Mouse (Mus musculus) heart, embryonic 10.5 days (tissue): ENCODE measurements around the gene Cldn11. TPM values are rescaled to one million over a fixed set of nuclear protein-coding genes. Genes with fewer than 3 reads are reported as not detected.

Experiments used
- DNase-seq: peaks from one replicate; pipeline ENCODE4 v3.0.0-alpha.2; 2017; ENCODE audit warnings: low spot score
- H3K27ac ChIP-seq: fragments of 300-500 bp; sonication (generic); 2 replicates; pipeline ENCODE4 v1.5.1; 2016; ENCODE audit warnings: mild to moderate bottlenecking
- H3K27me3 ChIP-seq: fragments of 300-500 bp; sonication (generic); 2 replicates; pipeline ENCODE4 v1.6.1; 2016; ENCODE audit warnings: mild to moderate bottlenecking; ENCODE audit not compliant: poor library complexity, insufficient read depth, severe bottlenecking
- H3K36me3 ChIP-seq: fragments of 300-500 bp; sonication (generic); 2 replicates; pipeline ENCODE4 v1.6.1; 2016; ENCODE audit warnings: mild to moderate bottlenecking, moderate library complexity
- H3K4me1 ChIP-seq: fragments of 300-500 bp; sonication (generic); 2 replicates; pipeline ENCODE4 v1.6.1; 2016; ENCODE audit warnings: mild to moderate bottlenecking
- H3K4me3 ChIP-seq: fragments of 300-500 bp; sonication (generic); 2 replicates; pipeline ENCODE4 v1.5.1; 2016; ENCODE audit warnings: mild to moderate bottlenecking, moderate library complexity
- H3K9me3 ChIP-seq: fragments of 300-500 bp; sonication (generic); 2 replicates; pipeline ENCODE4 v1.6.1; 2016; ENCODE audit warnings: mild to moderate bottlenecking, moderate library complexity
- WGBS: fragments of 180-500 bp; shearing (Covaris S2); methylation state at CpG from one replicate; pipeline ENCODE4 v1.1.7; 2016; 5-methylcytosine and 5-hydroxymethylcytosine counted together
- polyA plus RNA-seq: library from polyadenylated mRNA; unstranded; fragments of >200 nt; fragmentation: Nextera tagmentation; extraction: Ambion mirVana; gene quantifications from 2 replicates; pipeline ENCODE4 v1.2.1, GENCODE M21; 2016

Gene Cldn11
- 1.4 and 4.2 TPM in 2 replicates for polyA plus RNA-seq

GRCm38 (mm10) chr3:31149706-31150105, at the start of gene Cldn11:
Gene Cldn11, plus strand, starts transcription at chr3:31149920.
- no peaks in the 10 kb centered on the region for H3K9me3 ChIP-seq
- no peaks in the 10 kb centered on the region for H3K36me3 ChIP-seq
- 0% methylated on average over 33 of the region's 33 CpGs for WGBS
- DNase-seq, result peak; percentile 87
- H3K27me3 ChIP-seq, result peaks cover 48% of the 10 kb centered on the region
- peaks cover 10% of the 10 kb centered on the region for H3K4me1 ChIP-seq
- H3K4me3 ChIP-seq, result peak within 1 kb of the TSS; percentile 58
- no peak within 1 kb of the TSS for H3K27ac ChIP-seq

- Histone ChIP-seq H3K27me3 (no peaks in the 10 kb centered on the region), H3K4me3 (peak overlapping the region; percentile 18; the same call in 1 of the 2 replicates), H3K27ac (no peak overlapping the region), H3K9me3 (no peaks in the 10 kb centered on the region), H3K4me1 (peaks cover 27% of the 10 kb centered on the region), H3K36me3 (peaks cover 14% of the 10 kb centered on the region)
- 77% methylated on average over 5 of the region's 5 CpGs for WGBS
- DNase-seq, result no peak
Observed at GRCm38 (mm10) chr3:31100026-31100425, 49.7 kb upstream of the Cldn11 start.

- no peak for DNase-seq
- Histone ChIP-seq H3K9me3 (no peaks in the 10 kb centered on the region), H3K4me3 (no peak overlapping the region), H3K36me3 (peaks cover 14% of the 10 kb centered on the region), H3K27ac (no peak overlapping the region), H3K27me3 (no peaks in the 10 kb centered on the region), H3K4me1 (peaks cover 27% of the 10 kb centered on the region)
- WGBS, result 94% methylated on average over 3 of the region's 3 CpGs
Observed at GRCm38 (mm10) chr3:31100802-31101201, 48.9 kb upstream of the Cldn11 start.

GRCm38 (mm10) chr3:31104936-31105335, 44.8 kb upstream of the Cldn11 start:
- peaks cover 15% of the 10 kb centered on the region for H3K4me1 ChIP-seq
- no peak overlapping the region for H3K27ac ChIP-seq
- H3K27me3 ChIP-seq, result no peaks in the 10 kb centered on the region
- WGBS, result 73% methylated on average over 6 of the region's 6 CpGs
- no peaks in the 10 kb centered on the region for H3K9me3 ChIP-seq
- no peaks in the 10 kb centered on the region; the same call in 1 of the 2 replicates for H3K36me3 ChIP-seq
- no peak overlapping the region for H3K4me3 ChIP-seq
- no peak for DNase-seq

- no peaks in the 10 kb centered on the region for H3K27me3 ChIP-seq
- 89% methylated on average over 6 of the region's 6 CpGs for WGBS
- no peak overlapping the region for H3K27ac ChIP-seq
- peaks cover 11% of the 10 kb centered on the region; the same call in 1 of the 2 replicates for H3K4me1 ChIP-seq
- no peak for DNase-seq
- no peaks in the 10 kb centered on the region for H3K36me3 ChIP-seq
- no peaks in the 10 kb centered on the region for H3K9me3 ChIP-seq
- no peak overlapping the region for H3K4me3 ChIP-seq
Observed at GRCm38 (mm10) chr3:31106597-31106996, 43.1 kb upstream of the Cldn11 start.

GRCm38 (mm10) chr3:31107674-31108073, 42.0 kb upstream of the Cldn11 start:
- Histone ChIP-seq H3K27ac (no peak overlapping the region), H3K4me3 (no peak overlapping the region), H3K9me3 (no peaks in the 10 kb centered on the region), H3K36me3 (0 out of 2 replicates have a peak, but pooled peaks cover under 1% of the 10 kb centered on the region), H3K27me3 (no peaks in the 10 kb centered on the region), H3K4me1 (peaks cover 10% of the 10 kb centered on the region; the same call in 1 of the 2 replicates)
- DNase-seq, result no peak
- 73% methylated on average over 4 of the region's 4 CpGs for WGBS

GRCm38 (mm10) chr3:31109108-31109507, 40.6 kb upstream of the Cldn11 start:
- Histone ChIP-seq H3K4me1 (peaks cover 7% of the 10 kb centered on the region; the same call in 1 of the 2 replicates), H3K9me3 (no peaks in the 10 kb centered on the region), H3K36me3 (peaks cover 13% of the 10 kb centered on the region), H3K27me3 (no peaks in the 10 kb centered on the region), H3K27ac (no peak overlapping the region), H3K4me3 (no peak overlapping the region)
- DNase-seq, result no peak
- 76% methylated on average over 3 of the region's 3 CpGs for WGBS

- no peaks in the 10 kb centered on the region for H3K27me3 ChIP-seq
- 86% methylated on average over 4 of the region's 4 CpGs for WGBS
- H3K36me3 ChIP-seq, result peaks cover 40% of the 10 kb centered on the region
Observed at GRCm38 (mm10) chr3:31123098-31123497, 26.6 kb upstream of the Cldn11 start.

GRCm38 (mm10) chr3:31126303-31126702, 23.4 kb upstream of the Cldn11 start:
- DNase-seq, result no peak
- 61% methylated on average over 4 of the region's 4 CpGs for WGBS
- Histone ChIP-seq H3K27ac (no peak overlapping the region), H3K4me3 (no peak overlapping the region), H3K4me1 (no peaks in the 10 kb centered on the region), H3K36me3 (peaks cover 19% of the 10 kb centered on the region), H3K27me3 (no peaks in the 10 kb centered on the region), H3K9me3 (no peaks in the 10 kb centered on the region)

More at GRCm38 (mm10) chr3:31123098-31123497, 26.6 kb upstream of the Cldn11 start:
- H3K4me1 ChIP-seq, result no peaks in the 10 kb centered on the region
- no peak overlapping the region for H3K4me3 ChIP-seq
- no peak overlapping the region for H3K27ac ChIP-seq
- DNase-seq, result no peak
- no peaks in the 10 kb centered on the region for H3K9me3 ChIP-seq

- H3K27ac ChIP-seq, result no peak overlapping the region
- H3K27me3 ChIP-seq, result no peaks in the 10 kb centered on the region
- WGBS, result 70% methylated on average over 3 of the region's 3 CpGs
- H3K36me3 ChIP-seq, result peaks cover 17% of the 10 kb centered on the region
- H3K4me3 ChIP-seq, result no peak overlapping the region
- no peaks in the 10 kb centered on the region for H3K9me3 ChIP-seq
- no peak for DNase-seq
- no peaks in the 10 kb centered on the region for H3K4me1 ChIP-seq
Observed at GRCm38 (mm10) chr3:31126848-31127247, 22.9 kb upstream of the Cldn11 start.

- WGBS, result 44% methylated on average over 4 of the region's 4 CpGs
- peak; percentile 38 for DNase-seq
- no peaks in the 10 kb centered on the region for H3K9me3 ChIP-seq
- H3K36me3 ChIP-seq, result no peaks in the 10 kb centered on the region
- no peaks in the 10 kb centered on the region for H3K27me3 ChIP-seq
- 0 out of 2 replicates have a peak, but pooled peaks cover 4% of the 10 kb centered on the region for H3K4me1 ChIP-seq
- no peak overlapping the region for H3K27ac ChIP-seq
- no peak overlapping the region for H3K4me3 ChIP-seq
Observed at GRCm38 (mm10) chr3:31129766-31130165, 20.0 kb upstream of the Cldn11 start.

- WGBS, result 35% methylated on average over 5 of the region's 5 CpGs
- H3K27ac ChIP-seq, result no peak overlapping the region
- no peaks in the 10 kb centered on the region for H3K9me3 ChIP-seq
- H3K27me3 ChIP-seq, result no peaks in the 10 kb centered on the region
- 0 out of 2 replicates have a peak, but pooled peaks cover 4% of the 10 kb centered on the region for H3K4me1 ChIP-seq
- peak; percentile 73 for DNase-seq
- no peaks in the 10 kb centered on the region for H3K36me3 ChIP-seq
- H3K4me3 ChIP-seq, result no peak overlapping the region
Observed at GRCm38 (mm10) chr3:31133664-31134063, 16.1 kb upstream of the Cldn11 start.

GRCm38 (mm10) chr3:31134246-31134645, 15.5 kb upstream of the Cldn11 start:
- peak; percentile 82 for DNase-seq
- Histone ChIP-seq H3K27ac (no peak overlapping the region), H3K36me3 (no peaks in the 10 kb centered on the region), H3K4me3 (no peak overlapping the region), H3K4me1 (0 out of 2 replicates have a peak, but pooled peaks cover 4% of the 10 kb centered on the region), H3K9me3 (no peaks in the 10 kb centered on the region), H3K27me3 (no peaks in the 10 kb centered on the region)
- WGBS, result 64% methylated on average over 8 of the region's 8 CpGs

- peak; percentile 66 for DNase-seq
- WGBS, result 60% methylated on average over 7 of the region's 7 CpGs
Observed at GRCm38 (mm10) chr3:31134696-31135095, 15.0 kb upstream of the Cldn11 start.

More at GRCm38 (mm10) chr3:31134696-31135095, 15.0 kb upstream of the Cldn11 start:
- no peak overlapping the region for H3K27ac ChIP-seq
- 0 out of 2 replicates have a peak, but pooled peaks cover 4% of the 10 kb centered on the region for H3K4me1 ChIP-seq
- H3K9me3 ChIP-seq, result no peaks in the 10 kb centered on the region
- H3K4me3 ChIP-seq, result no peak overlapping the region
- H3K27me3 ChIP-seq, result no peaks in the 10 kb centered on the region
- no peaks in the 10 kb centered on the region for H3K36me3 ChIP-seq
